Mouse (Mus musculus) MEL (cell line): ENCODE results near the gene Fam13c.

Experiments used
- CTCF ChIP-seq, 3 experiments: IDR thresholded peaks in 2 of 3; conservative IDR thresholded peaks in 1 of 3; 2 replicates each; pipeline ENCODE4 v1.5.1; 2011 to 2012; ENCODE audit warnings: low read length in 3 of 3, low read depth in 2 of 3, mild to moderate bottlenecking in 2 of 3, improper control_type of control experiment in 1 of 3, inconsistent platforms in 1 of 3, mixed read lengths in 1 of 3, moderate library complexity in 1 of 3; ENCODE audit not compliant: control insufficient read depth in 1 of 3, insufficient read depth in 1 of 3, poor library complexity in 1 of 3, severe bottlenecking in 1 of 3
- KAT2A ChIP-seq: conservative IDR thresholded peaks from 2 replicates; pipeline ENCODE4 v1.6.1; 2012; ENCODE audit warnings: low read depth, low read length, improper control_type of control experiment, inconsistent platforms
- MAFK ChIP-seq: IDR thresholded peaks from 2 replicates; pipeline ENCODE4 v1.6.1; 2011; ENCODE audit warnings: low read depth, mild to moderate bottlenecking, low read length, improper control_type of control experiment, borderline replicate concordance
- MXI1 ChIP-seq: IDR thresholded peaks from 2 replicates; pipeline ENCODE4 v1.6.1; 2011; ENCODE audit warnings: mild to moderate bottlenecking, low read depth, low read length, improper control_type of control experiment
- POLR2A ChIP-seq, 2 experiments: IDR thresholded peaks; 2 replicates each; pipeline ENCODE4 v1.6.1; 2011 to 2012; ENCODE audit warnings: low read length in 2 of 2, mild to moderate bottlenecking in 2 of 2, control low read depth in 1 of 2, improper control_type of control experiment in 1 of 2, low read depth in 1 of 2, moderate library complexity in 1 of 2; ENCODE audit not compliant: control insufficient read depth in 1 of 2, insufficient read depth in 1 of 2, poor library complexity in 1 of 2
- RAD21 ChIP-seq: IDR thresholded peaks from 2 replicates; pipeline ENCODE4 v1.6.1; 2011; ENCODE audit warnings: mild to moderate bottlenecking, low read depth, low read length, improper control_type of control experiment
- USF1 ChIP-seq: IDR thresholded peaks from 2 replicates; pipeline ENCODE4 v1.6.1; 2014; ENCODE audit warnings: low read depth, mild to moderate bottlenecking, inconsistent platforms, low read length, improper control_type of control experiment, moderate library complexity
- ZC3H11A ChIP-seq: IDR thresholded peaks from 2 replicates; pipeline ENCODE4 v1.6.1; 2012; ENCODE audit warnings: low read depth, mild to moderate bottlenecking, inconsistent platforms, low read length, improper control_type of control experiment

GRCm38 (mm10) chr10:70586876-70587405 lies 146.7 kb downstream of the Fam13c start:
- no peak for TF ChIP-seq RAD21
- no peak for TF ChIP-seq MAFK
- TF ChIP-seq USF1 = no peak
- TF ChIP-seq MXI1 = no peak
- TF ChIP-seq ZC3H11A = no peak
- TF ChIP-seq CTCF (IDR thresholded peaks at IDR 0.05 in 2 of 3, conservative IDR thresholded peaks at IDR 0.05 in 1 of 3; ENCODE audit: control insufficient read depth in 1 of 3, insufficient read depth in 1 of 3, low read depth in 2 of 3, low read length in 3 of 3, poor library complexity in 1 of 3, severe bottlenecking in 1 of 3) = no peak
- no peak for TF ChIP-seq POLR2A (IDR thresholded peaks at IDR 0.05; ENCODE audit: control insufficient read depth in 1 of 2, insufficient read depth in 1 of 2, low read depth in 1 of 2, low read length in 2 of 2, poor library complexity in 1 of 2)
- no peak for TF ChIP-seq KAT2A
